Mouse (Mus musculus): Measurements from ENCODE around the gene Slc25a31. TPM values are rescaled to one million over a fixed set of nuclear protein-coding genes. Genes with fewer than 3 reads are reported as not detected.

The Slc25a31 gene
- total and polyA plus RNA-seq, 3 experiments: not detected

GRCm38 (mm10) chr3:40666861-40667719 lies 41.6 kb upstream of the Slc25a31 start:
- H3K27ac ChIP-seq (ENCODE audit: control insufficient read depth, low read depth, low read length): no peak overlapping the region

GRCm38 (mm10) chr3:40668889-40669288 lies 39.8 kb upstream of the Slc25a31 start:
- DNase-seq (ENCODE audit: low read depth, low spot score): peak; percentile 62
- no peaks in the 10 kb centered on the region for H3K79me2 ChIP-seq (ENCODE audit: control insufficient read depth, insufficient read depth, low read length, poor library complexity)
- H3K9me3 ChIP-seq (replicated peaks; ENCODE audit: insufficient read depth, low read length): no peaks in the 10 kb centered on the region
- no peaks in the 10 kb centered on the region for H3K27me3 ChIP-seq (ENCODE audit: control insufficient read depth in 1 of 2, insufficient read depth in 2 of 2, low read length in 2 of 2)
- no peak overlapping the region for H3K4me3 ChIP-seq (ENCODE audit: control insufficient read depth in 1 of 2, insufficient read depth in 1 of 2, low read depth in 2 of 2, low read length in 2 of 2)
- peaks cover 6 to 18% of the 10 kb centered on the region in 2 experiments; a peak in 3 of 4 replicates for H3K4me1 ChIP-seq (ENCODE audit: control insufficient read depth in 1 of 2, insufficient read depth in 2 of 2, low read length in 2 of 2)
- no peak overlapping the region for H3K9ac ChIP-seq (ENCODE audit: control insufficient read depth, low read depth, low read length, poor library complexity, severe bottlenecking)
- peaks cover 1 to 16% of the 10 kb centered on the region in 2 experiments for H3K36me3 ChIP-seq (ENCODE audit: control insufficient read depth in 1 of 2, insufficient read depth in 2 of 2, low read length in 2 of 2)
- H3K27ac ChIP-seq (ENCODE audit: control insufficient read depth, low read depth, low read length): no peak overlapping the region
- TF ChIP-seq MYC (IDR thresholded peaks at IDR 0.05; ENCODE audit: low read depth, low read length) (peak; percentile 27; the same call in 1 of the 2 replicates), UBTF (IDR thresholded peaks at IDR 0.05; ENCODE audit: borderline replicate concordance, insufficient read depth, low read depth, low read length) (no peak), POLR2AphosphoS2 (IDR thresholded peaks at IDR 0.05; ENCODE audit: low read length) (no peak), SIN3A (IDR thresholded peaks at IDR 0.05; ENCODE audit: low read length) (no peak), MAZ (IDR thresholded peaks at IDR 0.05; ENCODE audit: low read depth, low read length) (no peak), ZKSCAN1 (IDR thresholded peaks at IDR 0.05; ENCODE audit: low read depth, low read length) (no peak), MEF2A (IDR thresholded peaks at IDR 0.05; ENCODE audit: extremely low read depth, insufficient replicate concordance, low read depth, low read length, poor library complexity, severe bottlenecking) (no peak), TAL1 (IDR thresholded peaks at IDR 0.05; ENCODE audit: low read length) (peak; percentile 59), USF1 (IDR thresholded peaks at IDR 0.05; ENCODE audit: low read depth, low read length) (no peak), RCOR1 (IDR thresholded peaks at IDR 0.05; ENCODE audit: low read depth, low read length) (peak; percentile 52; the same call in 1 of the 2 replicates), TCF12 (IDR thresholded peaks at IDR 0.05; ENCODE audit: low read depth, low read length) (peak; percentile 60), NRF1 (IDR thresholded peaks at IDR 0.05; ENCODE audit: insufficient read depth, low read depth, low read length, poor library complexity, severe bottlenecking) (no peak), ZNF384 (IDR thresholded peaks at IDR 0.05; ENCODE audit: low read depth, low read length) (no peak), GATA1 (IDR thresholded peaks at IDR 0.05; ENCODE audit: low read depth, low read length) (peak; percentile 84), MAFK (IDR thresholded peaks at IDR 0.05; ENCODE audit: borderline replicate concordance, low read depth, low read length) (no peak), MYB (IDR thresholded peaks at IDR 0.05; ENCODE audit: low read depth, low read length) (no peak), EP300 (IDR thresholded peaks at IDR 0.05; ENCODE audit: low read depth in 1 of 2, low read length in 2 of 2) (peak; percentile 59 to 74), BHLHE40 (IDR thresholded peaks at IDR 0.05; ENCODE audit: borderline replicate concordance, low read depth, low read length) (peak; percentile 57; the same call in 1 of the 2 replicates), TBP (IDR thresholded peaks at IDR 0.05; ENCODE audit: low read depth, low read length) (no peak), CHD1 (IDR thresholded peaks at IDR 0.05; ENCODE audit: low read depth, low read length) (no peak), POLR2AphosphoS5 (IDR thresholded peaks at IDR 0.05; ENCODE audit: borderline replicate concordance, low read depth, low read length) (no peak), ETS1 (IDR thresholded peaks at IDR 0.05; ENCODE audit: low read depth, low read length) (peak; percentile 91)

More at GRCm38 (mm10) chr3:40666861-40667719, 41.6 kb upstream of the Slc25a31 start:
- H3K79me2 ChIP-seq (ENCODE audit: control insufficient read depth, insufficient read depth, low read length, poor library complexity): no peaks in the 10 kb centered on the region
- H3K9me3 ChIP-seq (replicated peaks; ENCODE audit: insufficient read depth, low read length): no peaks in the 10 kb centered on the region
- H3K9ac ChIP-seq (ENCODE audit: control insufficient read depth, low read depth, low read length, poor library complexity, severe bottlenecking): no peak overlapping the region
- TF ChIP-seq USF1 (IDR thresholded peaks at IDR 0.05; ENCODE audit: low read depth, low read length): no peak
- no peak for TF ChIP-seq KAT2A (conservative IDR thresholded peaks at IDR 0.05; ENCODE audit: low read depth, low read length)
- no peak for TF ChIP-seq EP300 (IDR thresholded peaks at IDR 0.05; ENCODE audit: low read depth in 1 of 2, low read length in 2 of 2)
- no peak for TF ChIP-seq SIN3A (IDR thresholded peaks at IDR 0.05; ENCODE audit: low read length)
- TF ChIP-seq GABPA (IDR thresholded peaks at IDR 0.05; ENCODE audit: low read depth, low read length): no peak
- no peak for TF ChIP-seq ZC3H11A (IDR thresholded peaks at IDR 0.05; ENCODE audit: low read depth, low read length)
- TF ChIP-seq UBTF (IDR thresholded peaks at IDR 0.05; ENCODE audit: borderline replicate concordance, insufficient read depth, low read depth, low read length): no peak
- TF ChIP-seq RAD21 (IDR thresholded peaks at IDR 0.05; ENCODE audit: low read depth, low read length): no peak
- TF ChIP-seq NELFE (IDR thresholded peaks at IDR 0.05; ENCODE audit: low read depth, low read length): no peak
- TF ChIP-seq TBP (IDR thresholded peaks at IDR 0.05; ENCODE audit: low read depth, low read length): no peak
- no peak for TF ChIP-seq CHD2 (IDR thresholded peaks at IDR 0.05; ENCODE audit: low read length)
- no peak for TF ChIP-seq E2F4 (IDR thresholded peaks at IDR 0.05; ENCODE audit: borderline replicate concordance, low read depth, low read length)
- TF ChIP-seq RCOR1 (IDR thresholded peaks at IDR 0.05; ENCODE audit: low read depth, low read length): no peak
- TF ChIP-seq MAFK (IDR thresholded peaks at IDR 0.05; ENCODE audit: borderline replicate concordance, low read depth, low read length): no peak
- no peak for TF ChIP-seq POLR2AphosphoS2 (IDR thresholded peaks at IDR 0.05; ENCODE audit: low read length)
- TF ChIP-seq MAX (IDR thresholded peaks at IDR 0.05; ENCODE audit: low read length): no peak
- TF ChIP-seq POLR2AphosphoS5 (IDR thresholded peaks at IDR 0.05; ENCODE audit: borderline replicate concordance, low read depth, low read length): no peak
- no peak for TF ChIP-seq USF2 (IDR thresholded peaks at IDR 0.05; ENCODE audit: borderline replicate concordance in 1 of 2, insufficient read depth in 1 of 2, low read depth in 1 of 2, low read length in 2 of 2)
- TF ChIP-seq MXI1 (IDR thresholded peaks at IDR 0.05; ENCODE audit: low read depth, low read length): no peak
- H3K4me3 ChIP-seq (ENCODE audit: control insufficient read depth in 1 of 2, insufficient read depth in 1 of 2, low read depth in 2 of 2, low read length in 2 of 2): no peak overlapping the region
- peaks cover 1 to 16% of the 10 kb centered on the region in 2 experiments; a peak in 3 of 4 replicates for H3K36me3 ChIP-seq (ENCODE audit: control insufficient read depth in 1 of 2, insufficient read depth in 2 of 2, low read length in 2 of 2)
- H3K4me1 ChIP-seq (ENCODE audit: control insufficient read depth in 1 of 2, insufficient read depth in 2 of 2, low read length in 2 of 2): peaks cover 6 to 18% of the 10 kb centered on the region in 2 experiments; a peak in 3 of 4 replicates
- no peaks in the 10 kb centered on the region for H3K27me3 ChIP-seq (ENCODE audit: control insufficient read depth in 1 of 2, insufficient read depth in 2 of 2, low read length in 2 of 2)
- DNase-seq (ENCODE audit: low read depth, low spot score): no peak

Data from MEL (cell line).